Mouse (Mus musculus): Measurements from ENCODE around the gene Cux2. TPM values are rescaled to one million over a fixed set of nuclear protein-coding genes. Genes with fewer than 3 reads are reported as not detected.
A peak's percentile ranks its signal among the peaks of the same experiment; 100 is the strongest.

The Cux2 gene
- polyA plus RNA-seq, 1 experiment from 2014 or later: 9.0 TPM

DNA sequence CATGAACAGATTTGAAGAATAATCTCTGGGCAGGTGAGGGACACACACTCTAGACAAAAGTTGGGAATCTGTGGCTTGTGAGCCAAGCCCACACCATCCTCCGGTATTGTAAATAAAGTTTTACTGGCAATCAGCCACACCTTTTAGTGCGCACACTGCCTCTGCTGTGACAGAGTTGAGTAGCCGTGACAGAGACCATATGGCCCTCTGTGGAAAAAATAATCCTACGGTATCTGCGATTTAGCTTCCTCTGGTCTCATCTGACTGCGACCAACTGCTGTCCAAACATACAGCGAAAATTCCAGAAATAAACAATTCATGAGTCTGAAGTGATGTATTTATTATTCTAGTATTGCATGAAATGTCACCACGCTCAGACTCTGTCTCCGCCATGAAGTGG lies 64.0 kb downstream of the Cux2 start:
- Histone ChIP-seq H3K9me3 (ENCODE audit: low read length) (no peaks in the 10 kb centered on the region), H3K36me3 (ENCODE audit: insufficient read depth, low read length) (no peaks in the 10 kb centered on the region), H3K9ac (replicated peaks; ENCODE audit: low read length) (no peak overlapping the region), H3K4me2 (replicated peaks; ENCODE audit: low read depth, low read length) (no peak overlapping the region), H3K4me3 (ENCODE audit: low read length) (no peak overlapping the region), H3K27me3 (ENCODE audit: insufficient read depth, low read length) (no peaks in the 10 kb centered on the region), H3K27ac (ENCODE audit: low read length) (peak overlapping the region; percentile 6; the same call in 1 of the 2 replicates), H3K4me1 (ENCODE audit: insufficient read depth, low read length) (peaks cover 22% of the 10 kb centered on the region)
- no peak for ATAC-seq (ENCODE audit: low FRiP score, low TSS enrichment)
- WGBS: 47% methylated on average over 9 of the region's 9 CpGs

DNA sequence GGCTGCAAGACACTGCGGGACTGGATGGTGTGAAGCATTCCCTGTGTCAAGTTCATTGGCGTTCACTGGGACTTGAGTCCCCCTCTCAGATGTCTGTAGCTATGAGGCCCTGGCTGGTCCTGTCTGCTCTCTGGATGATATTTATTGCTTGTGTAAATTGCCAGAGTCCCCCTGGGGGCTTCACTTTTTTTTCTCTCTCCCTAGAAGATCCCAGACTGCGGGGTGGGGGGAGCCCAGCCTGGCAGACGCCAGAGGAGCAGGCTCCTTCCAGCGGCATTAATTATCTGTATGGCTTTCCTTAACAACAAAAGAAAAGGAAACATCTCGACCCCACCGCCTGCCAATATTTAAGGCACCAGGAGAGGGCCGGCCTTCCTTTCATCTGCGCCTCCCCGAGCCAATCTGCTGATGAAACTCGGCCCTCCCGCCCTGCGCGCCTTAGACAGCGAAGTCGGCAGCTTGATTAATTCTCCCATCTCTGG lies 68.2 kb downstream of the Cux2 start:
- Histone ChIP-seq H3K9me3 (ENCODE audit: low read length) (no peaks in the 10 kb centered on the region), H3K9ac (replicated peaks; ENCODE audit: low read length) (peak overlapping the region; percentile 29; the same call in 1 of the 2 replicates), H3K4me1 (ENCODE audit: insufficient read depth, low read length) (peaks cover 15% of the 10 kb centered on the region), H3K4me3 (ENCODE audit: low read length) (no peak overlapping the region), H3K36me3 (ENCODE audit: insufficient read depth, low read length) (no peaks in the 10 kb centered on the region), H3K27me3 (ENCODE audit: insufficient read depth, low read length) (no peaks in the 10 kb centered on the region), H3K27ac (ENCODE audit: low read length) (peak overlapping the region; percentile 79), H3K4me2 (replicated peaks; ENCODE audit: low read depth, low read length) (peak overlapping the region; percentile 19; the same call in 1 of the 2 replicates)
- WGBS: 13% methylated on average over 16 of the region's 16 CpGs
- peak; percentile 78 for ATAC-seq (ENCODE audit: low FRiP score, low TSS enrichment)

DNA sequence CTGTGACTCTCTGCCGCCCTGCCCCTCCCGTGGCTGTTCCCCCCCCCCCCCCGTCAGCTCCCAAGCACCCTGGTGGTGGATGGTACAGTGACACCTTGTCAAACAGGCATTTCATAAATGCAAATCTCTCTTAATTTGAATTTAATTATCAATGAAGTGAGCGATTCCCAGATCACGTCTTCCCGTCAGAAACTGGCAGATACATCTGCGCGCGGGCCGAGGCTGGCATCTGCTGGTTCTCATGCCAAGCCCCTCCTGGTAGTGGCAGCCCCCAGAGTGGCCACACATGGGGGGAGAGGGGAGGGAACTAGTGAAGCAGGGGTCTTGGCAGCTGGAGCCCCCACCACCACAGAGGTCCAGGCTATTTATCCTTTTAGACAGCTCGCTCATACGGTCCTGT lies 73.6 kb downstream of the Cux2 start:
- Histone ChIP-seq H3K9ac (replicated peaks; ENCODE audit: low read length) (no peak overlapping the region), H3K4me1 (ENCODE audit: insufficient read depth, low read length) (peaks cover 9% of the 10 kb centered on the region), H3K27ac (ENCODE audit: low read length) (no peak overlapping the region), H3K4me3 (ENCODE audit: low read length) (no peak overlapping the region), H3K4me2 (replicated peaks; ENCODE audit: low read depth, low read length) (no peak overlapping the region), H3K27me3 (ENCODE audit: insufficient read depth, low read length) (no peaks in the 10 kb centered on the region), H3K36me3 (ENCODE audit: insufficient read depth, low read length) (no peaks in the 10 kb centered on the region; the same call in 1 of the 2 replicates), H3K9me3 (ENCODE audit: low read length) (no peaks in the 10 kb centered on the region)
- 89% methylated on average over 12 of the region's 12 CpGs for WGBS
- no peak for ATAC-seq (ENCODE audit: low FRiP score, low TSS enrichment)

- no peaks in the 10 kb centered on the region; the same call in 1 of the 2 replicates for H3K36me3 ChIP-seq (ENCODE audit: insufficient read depth, low read length)
- H3K4me1 ChIP-seq (ENCODE audit: insufficient read depth, low read length): peaks cover 12% of the 10 kb centered on the region
- H3K27me3 ChIP-seq (ENCODE audit: insufficient read depth, low read length): no peaks in the 10 kb centered on the region
- 51% methylated on average over 10 of the region's 10 CpGs for WGBS
- H3K4me2 ChIP-seq (replicated peaks; ENCODE audit: low read depth, low read length): no peak overlapping the region
- no peak overlapping the region for H3K9ac ChIP-seq (replicated peaks; ENCODE audit: low read length)
- no peak overlapping the region for H3K27ac ChIP-seq (ENCODE audit: low read length)
- no peaks in the 10 kb centered on the region for H3K9me3 ChIP-seq (ENCODE audit: low read length)
- ATAC-seq (ENCODE audit: low FRiP score, low TSS enrichment): no peak
- no peak overlapping the region for H3K4me3 ChIP-seq (ENCODE audit: low read length)
Measured at GRCm38 (mm10) chr5:121973541-121973940, 76.4 kb downstream of the Cux2 start.

GRCm38 (mm10) chr5:121972680-121973192 lies 77.2 kb downstream of the Cux2 start:
- H3K4me1 ChIP-seq (ENCODE audit: insufficient read depth, low read length): peaks cover 14% of the 10 kb centered on the region
- H3K4me3 ChIP-seq (ENCODE audit: low read length): no peak overlapping the region
- peak; percentile 60; the same call in 1 of the 2 replicates for ATAC-seq (ENCODE audit: low FRiP score, low TSS enrichment)
- H3K9me3 ChIP-seq (ENCODE audit: low read length): no peaks in the 10 kb centered on the region
- H3K36me3 ChIP-seq (ENCODE audit: insufficient read depth, low read length): no peaks in the 10 kb centered on the region; the same call in 1 of the 2 replicates
- H3K27ac ChIP-seq (ENCODE audit: low read length): no peak overlapping the region
- 24% methylated on average over 23 of the region's 23 CpGs for WGBS
- no peak overlapping the region for H3K9ac ChIP-seq (replicated peaks; ENCODE audit: low read length)
- H3K27me3 ChIP-seq (ENCODE audit: insufficient read depth, low read length): no peaks in the 10 kb centered on the region
- peak overlapping the region; percentile 14; the same call in 1 of the 2 replicates for H3K4me2 ChIP-seq (replicated peaks; ENCODE audit: low read depth, low read length)

- no peak for ATAC-seq (ENCODE audit: low FRiP score, low TSS enrichment)
- Histone ChIP-seq H3K27me3 (ENCODE audit: insufficient read depth, low read length) (no peaks in the 10 kb centered on the region), H3K27ac (ENCODE audit: low read length) (no peak overlapping the region), H3K4me2 (replicated peaks; ENCODE audit: low read depth, low read length) (no peak overlapping the region), H3K4me1 (ENCODE audit: insufficient read depth, low read length) (peaks cover 43% of the 10 kb centered on the region), H3K9ac (replicated peaks; ENCODE audit: low read length) (no peak overlapping the region), H3K9me3 (ENCODE audit: low read length) (no peaks in the 10 kb centered on the region), H3K36me3 (ENCODE audit: insufficient read depth, low read length) (no peaks in the 10 kb centered on the region; the same call in 1 of the 2 replicates), H3K4me3 (ENCODE audit: low read length) (no peak overlapping the region)
- 54% methylated on average over 15 of the region's 15 CpGs for WGBS
Measured at GRCm38 (mm10) chr5:121968999-121969398, 80.9 kb downstream of the Cux2 start.

DNA sequence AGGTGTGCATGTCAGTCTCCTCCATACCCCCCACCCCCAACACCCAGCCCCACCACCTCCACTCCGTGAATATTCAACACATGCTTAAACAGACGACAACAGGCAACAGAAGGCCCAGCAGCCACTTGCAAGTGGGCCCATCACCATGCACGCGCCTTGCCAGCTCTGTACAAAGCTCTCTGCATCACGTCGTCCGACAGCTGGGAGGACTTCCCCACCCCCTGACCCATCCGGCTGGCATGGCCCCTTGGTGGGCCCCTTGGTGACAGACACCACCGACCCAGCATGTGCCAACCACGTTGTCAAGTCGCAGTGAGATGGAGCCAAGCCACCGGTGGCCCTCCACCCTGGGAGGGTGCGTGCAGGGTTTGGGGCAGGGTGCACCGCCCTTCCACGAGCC lies 81.5 kb downstream of the Cux2 start:
- no peak for ATAC-seq (ENCODE audit: low FRiP score, low TSS enrichment)
- H3K4me2 ChIP-seq (replicated peaks; ENCODE audit: low read depth, low read length): no peak overlapping the region
- H3K9ac ChIP-seq (replicated peaks; ENCODE audit: low read length): no peak overlapping the region
- H3K27me3 ChIP-seq (ENCODE audit: insufficient read depth, low read length): no peaks in the 10 kb centered on the region
- H3K4me1 ChIP-seq (ENCODE audit: insufficient read depth, low read length): peaks cover 43% of the 10 kb centered on the region
- no peak overlapping the region for H3K27ac ChIP-seq (ENCODE audit: low read length)
- no peak overlapping the region for H3K4me3 ChIP-seq (ENCODE audit: low read length)
- 78% methylated on average over 15 of the region's 15 CpGs for WGBS
- no peaks in the 10 kb centered on the region for H3K9me3 ChIP-seq (ENCODE audit: low read length)
- H3K36me3 ChIP-seq (ENCODE audit: insufficient read depth, low read length): no peaks in the 10 kb centered on the region; the same call in 1 of the 2 replicates

GRCm38 (mm10) chr5:121967520-121967919 lies 82.4 kb downstream of the Cux2 start:
- 0 out of 2 replicates have a peak, but pooled peaks have one; percentile 10 for ATAC-seq (ENCODE audit: low FRiP score, low TSS enrichment)
- Histone ChIP-seq H3K4me2 (replicated peaks; ENCODE audit: low read depth, low read length) (no peak overlapping the region), H3K4me1 (ENCODE audit: insufficient read depth, low read length) (peaks cover 36% of the 10 kb centered on the region), H3K9me3 (ENCODE audit: low read length) (no peaks in the 10 kb centered on the region), H3K27ac (ENCODE audit: low read length) (0 out of 2 replicates have a peak overlapping the region, but pooled peaks have one; percentile 0), H3K9ac (replicated peaks; ENCODE audit: low read length) (no peak overlapping the region), H3K27me3 (ENCODE audit: insufficient read depth, low read length) (no peaks in the 10 kb centered on the region), H3K36me3 (ENCODE audit: insufficient read depth, low read length) (no peaks in the 10 kb centered on the region; the same call in 1 of the 2 replicates), H3K4me3 (ENCODE audit: low read length) (no peak overlapping the region)
- WGBS: 71% methylated on average over 5 of the region's 5 CpGs

- no peak overlapping the region for H3K4me3 ChIP-seq (ENCODE audit: low read length)
- H3K4me1 ChIP-seq (ENCODE audit: insufficient read depth, low read length): peaks cover 36% of the 10 kb centered on the region
- no peaks in the 10 kb centered on the region for H3K27me3 ChIP-seq (ENCODE audit: insufficient read depth, low read length)
- no peaks in the 10 kb centered on the region; the same call in 1 of the 2 replicates for H3K36me3 ChIP-seq (ENCODE audit: insufficient read depth, low read length)
- peak overlapping the region; percentile 0; the same call in 1 of the 2 replicates for H3K27ac ChIP-seq (ENCODE audit: low read length)
- whole genome bisulfite sequencing: 19% methylated on average over 16 of the region's 16 CpGs
- H3K9ac ChIP-seq (replicated peaks; ENCODE audit: low read length): peak overlapping the region; percentile 49
- peak overlapping the region; percentile 25; the same call in 1 of the 2 replicates for H3K4me2 ChIP-seq (replicated peaks; ENCODE audit: low read depth, low read length)
- H3K9me3 ChIP-seq (ENCODE audit: low read length): no peaks in the 10 kb centered on the region
- peak; percentile 58; the same call in 1 of the 2 replicates for ATAC-seq (ENCODE audit: low FRiP score, low TSS enrichment)
Measured at GRCm38 (mm10) chr5:121966940-121967339, 83.0 kb downstream of the Cux2 start.

DNA sequence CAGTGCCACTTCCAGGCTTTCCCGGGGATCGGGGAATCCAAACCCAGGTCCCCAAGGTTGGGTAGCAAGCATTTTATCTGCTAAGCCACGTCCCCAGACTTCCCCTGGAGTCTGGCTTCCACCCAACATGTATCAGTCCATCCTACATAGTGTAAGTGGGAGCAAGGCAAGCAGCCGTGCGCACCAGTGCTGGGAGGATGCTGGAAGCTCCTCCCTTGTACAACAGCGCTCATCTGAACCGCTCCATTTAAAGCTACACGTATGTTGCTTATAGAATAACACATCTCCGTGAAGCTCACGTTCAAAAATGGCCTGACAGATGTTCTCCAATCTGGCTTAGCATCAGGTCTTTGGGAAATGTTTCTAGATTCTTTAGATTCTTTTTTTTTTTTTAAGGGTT lies 86.9 kb downstream of the Cux2 start:
- H3K9ac ChIP-seq (replicated peaks; ENCODE audit: low read length): no peak overlapping the region
- no peaks in the 10 kb centered on the region for H3K36me3 ChIP-seq (ENCODE audit: insufficient read depth, low read length)
- H3K4me3 ChIP-seq (ENCODE audit: low read length): no peak overlapping the region
- no peak for ATAC-seq (ENCODE audit: low FRiP score, low TSS enrichment)
- no peaks in the 10 kb centered on the region for H3K9me3 ChIP-seq (ENCODE audit: low read length)
- 86% methylated on average over 10 of the region's 10 CpGs for WGBS
- H3K27me3 ChIP-seq (ENCODE audit: insufficient read depth, low read length): no peaks in the 10 kb centered on the region
- H3K4me1 ChIP-seq (ENCODE audit: insufficient read depth, low read length): peaks cover 39% of the 10 kb centered on the region
- no peak overlapping the region for H3K27ac ChIP-seq (ENCODE audit: low read length)
- no peak overlapping the region for H3K4me2 ChIP-seq (replicated peaks; ENCODE audit: low read depth, low read length)
